Mouse (Mus musculus) stomach, postnatal 0 days (tissue): Measurements from ENCODE around the gene Nt5dc3.

Experiments
- CTCF ChIP-seq: IDR thresholded peaks from 2 replicates; pipeline ENCODE4 v1.5.1; 2016; ENCODE audit warnings: antibody characterized with exemption, low read depth, mild to moderate bottlenecking, moderate library complexity
- EP300 ChIP-seq: optimal IDR thresholded peaks from 2 replicates; pipeline ENCODE3; 2016; ENCODE audit warnings: antibody characterized with exemption

GRCm38 (mm10) chr10:86789146-86789672 lies 10.4 kb downstream of the Nt5dc3 start:
- TF ChIP-seq EP300 (no peak), CTCF (no peak)
